Mouse (Mus musculus) forebrain, embryonic 10.5 days (tissue): ENCODE results near the gene Lrp2. TPM values are rescaled to one million over a fixed set of nuclear protein-coding genes. Genes with fewer than 3 reads are reported as not detected.
A peak's percentile ranks its signal among the peaks of the same experiment; 100 is the strongest.

Experiments
- DNase-seq: peaks from one replicate; pipeline ENCODE4 v3.0.0-alpha.2; 2017; ENCODE audit warnings: low spot score; ENCODE audit errors: extremely low spot score
- H3K27ac ChIP-seq: fragments of 300-500 bp; sonication (generic); 2 replicates; pipeline ENCODE4 v1.5.1; 2016; ENCODE audit warnings: mild to moderate bottlenecking
- H3K27me3 ChIP-seq: fragments of 300-500 bp; sonication (generic); 2 replicates; pipeline ENCODE4 v1.6.1; 2016; ENCODE audit warnings: mild to moderate bottlenecking; ENCODE audit not compliant: poor library complexity, severe bottlenecking
- H3K36me3 ChIP-seq: fragments of 300-500 bp; sonication (generic); replicated peaks from 2 replicates; pipeline ENCODE4 v1.6.1; 2016; ENCODE audit warnings: mild to moderate bottlenecking, moderate library complexity
- H3K4me1 ChIP-seq: fragments of 300-500 bp; sonication (generic); 2 replicates; pipeline ENCODE4 v1.6.1; 2016
- H3K4me3 ChIP-seq: fragments of 300-500 bp; sonication (generic); 2 replicates; pipeline ENCODE4 v1.5.1; 2016; ENCODE audit warnings: mild to moderate bottlenecking, moderate library complexity
- H3K9me3 ChIP-seq: fragments of 300-500 bp; sonication (generic); 2 replicates; pipeline ENCODE4 v1.6.1; 2016; ENCODE audit warnings: mild to moderate bottlenecking, moderate library complexity
- WGBS: fragments of 180-500 bp; shearing (Covaris S2); methylation state at CpG from one replicate; pipeline ENCODE4 v1.1.7; 2016; 5-methylcytosine and 5-hydroxymethylcytosine counted together
- polyA plus RNA-seq: library from polyadenylated mRNA; unstranded; fragments of >200 nt; fragmentation: Nextera tagmentation; extraction: Ambion mirVana; gene quantifications from 2 replicates; pipeline ENCODE4 v1.2.1, GENCODE M21; 2016

Gene Lrp2
- polyA plus RNA-seq, 1 experiment from 2014 or later = 3.3 TPM

- Histone ChIP-seq H3K27ac (no peak overlapping the region), H3K4me1 (no peaks in the 10 kb centered on the region), H3K36me3 (peaks cover 47% of the 10 kb centered on the region), H3K4me3 (no peak overlapping the region), H3K9me3 (no peaks in the 10 kb centered on the region), H3K27me3 (no peaks in the 10 kb centered on the region)
- WGBS = 90% methylated on average over 9 of the region's 9 CpGs
- DNase-seq = no peak
Observed at GRCm38 (mm10) chr2:69475177-69475576, 110.7 kb downstream of the Lrp2 start.

GRCm38 (mm10) chr2:69471837-69472236 lies 114.0 kb downstream of the Lrp2 start:
- Histone ChIP-seq H3K36me3 (peaks cover 28% of the 10 kb centered on the region), H3K27me3 (no peaks in the 10 kb centered on the region), H3K27ac (no peak overlapping the region), H3K4me3 (no peak overlapping the region), H3K9me3 (no peaks in the 10 kb centered on the region), H3K4me1 (no peaks in the 10 kb centered on the region)
- 92% methylated on average over 4 of the region's 4 CpGs for WGBS
- DNase-seq = no peak

DNA sequence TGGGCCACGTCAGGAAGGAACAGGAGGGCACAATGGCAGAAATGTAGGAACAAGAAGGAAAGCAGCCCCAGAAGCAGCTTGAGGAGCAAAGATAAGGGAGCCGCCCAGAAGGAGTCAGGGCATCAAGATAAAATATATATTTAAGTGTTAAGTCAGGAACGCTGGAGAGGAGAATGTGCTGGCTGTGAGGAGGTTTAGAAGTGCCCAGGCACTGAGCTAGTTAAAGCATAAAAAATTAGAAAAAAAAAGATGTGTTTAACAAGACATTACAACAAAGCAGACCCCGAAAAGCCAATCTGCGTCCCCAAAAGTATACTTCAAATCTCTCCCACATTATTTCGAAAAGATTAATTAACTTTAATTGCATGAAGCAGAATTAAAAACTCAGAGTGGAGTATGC lies 122.3 kb downstream of the Lrp2 start:
- 88% methylated on average over 6 of the region's 6 CpGs for WGBS
- H3K9me3 ChIP-seq = no peaks in the 10 kb centered on the region
- peaks cover 54% of the 10 kb centered on the region for H3K36me3 ChIP-seq
- DNase-seq = no peak
- H3K4me3 ChIP-seq = no peak overlapping the region
- no peak overlapping the region for H3K27ac ChIP-seq
- H3K27me3 ChIP-seq = no peaks in the 10 kb centered on the region
- H3K4me1 ChIP-seq = no peaks in the 10 kb centered on the region

DNA sequence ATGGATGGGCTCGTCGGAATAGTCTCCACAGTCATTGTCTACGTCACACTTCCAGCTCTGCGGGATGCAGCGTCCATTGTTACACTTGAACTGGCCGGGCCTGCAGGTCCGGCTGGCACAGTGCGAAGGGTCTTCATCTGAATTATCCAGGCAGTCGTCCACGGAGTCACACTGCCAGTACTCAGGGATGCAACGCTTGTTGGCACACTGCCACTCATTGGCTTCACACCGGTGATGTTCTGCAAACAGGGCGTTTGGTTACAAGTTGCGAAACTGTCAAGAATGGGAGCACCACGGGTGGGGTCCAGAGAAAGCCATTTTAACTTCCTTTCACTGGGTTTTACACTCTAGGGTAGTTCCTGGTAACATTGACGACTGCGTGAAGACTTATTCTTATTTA lies 126.4 kb downstream of the Lrp2 start:
- DNase-seq = no peak
- WGBS = 95% methylated on average over 17 of the region's 17 CpGs
- Histone ChIP-seq H3K4me1 (no peaks in the 10 kb centered on the region), H3K36me3 (peaks cover 59% of the 10 kb centered on the region), H3K27ac (no peak overlapping the region), H3K27me3 (no peaks in the 10 kb centered on the region), H3K9me3 (no peaks in the 10 kb centered on the region), H3K4me3 (no peak overlapping the region)

- Histone ChIP-seq H3K4me3 (no peak overlapping the region), H3K9me3 (no peaks in the 10 kb centered on the region), H3K27me3 (no peaks in the 10 kb centered on the region), H3K36me3 (peaks cover 38% of the 10 kb centered on the region), H3K27ac (no peak overlapping the region), H3K4me1 (no peaks in the 10 kb centered on the region)
- no peak for DNase-seq
- 94% methylated on average over 5 of the region's 5 CpGs for WGBS
Observed at GRCm38 (mm10) chr2:69451128-69451527, 134.7 kb downstream of the Lrp2 start.

GRCm38 (mm10) chr2:69448581-69448980 lies 137.3 kb downstream of the Lrp2 start:
- H3K27me3 ChIP-seq = no peaks in the 10 kb centered on the region
- H3K36me3 ChIP-seq = peaks cover 25% of the 10 kb centered on the region
- H3K4me1 ChIP-seq = no peaks in the 10 kb centered on the region
- DNase-seq = no peak
- no peak overlapping the region for H3K27ac ChIP-seq
- no peak overlapping the region for H3K4me3 ChIP-seq
- WGBS = 90% methylated on average over 4 of the region's 4 CpGs
- H3K9me3 ChIP-seq = no peaks in the 10 kb centered on the region

- 88% methylated on average over 4 of the region's 4 CpGs for WGBS
- Histone ChIP-seq H3K9me3 (no peaks in the 10 kb centered on the region), H3K36me3 (peaks cover 29% of the 10 kb centered on the region), H3K27me3 (no peaks in the 10 kb centered on the region), H3K4me1 (no peaks in the 10 kb centered on the region), H3K4me3 (no peak overlapping the region), H3K27ac (no peak overlapping the region)
- no peak for DNase-seq
Observed at GRCm38 (mm10) chr2:69445896-69446472, 139.9 kb downstream of the Lrp2 start.

DNA sequence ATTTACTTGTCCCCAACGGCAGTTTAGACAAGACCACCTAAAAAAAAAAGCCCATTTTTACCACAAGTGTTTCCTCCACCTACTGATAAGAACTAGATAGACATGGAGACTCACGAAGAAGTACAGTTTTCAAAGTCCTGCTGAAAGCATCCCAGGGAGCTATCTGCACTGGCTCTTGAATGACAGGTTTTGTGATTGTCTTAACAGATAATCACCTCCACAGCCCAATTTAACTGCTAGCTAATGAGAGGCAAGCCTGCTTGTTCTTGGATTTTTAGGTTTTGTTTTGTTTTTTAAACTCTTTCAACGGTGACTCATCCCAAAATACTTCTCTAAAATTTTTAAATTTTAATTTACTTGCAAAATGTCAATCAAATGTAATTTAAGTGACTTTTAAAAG lies 144.2 kb downstream of the Lrp2 start:
- H3K9me3 ChIP-seq = no peaks in the 10 kb centered on the region
- no peaks in the 10 kb centered on the region for H3K27me3 ChIP-seq
- peaks cover 42% of the 10 kb centered on the region for H3K36me3 ChIP-seq
- no peaks in the 10 kb centered on the region for H3K4me1 ChIP-seq
- no peak overlapping the region for H3K4me3 ChIP-seq
- no peak overlapping the region for H3K27ac ChIP-seq
- 77% methylated on average over 3 of the region's 3 CpGs for WGBS
- DNase-seq = no peak

DNA sequence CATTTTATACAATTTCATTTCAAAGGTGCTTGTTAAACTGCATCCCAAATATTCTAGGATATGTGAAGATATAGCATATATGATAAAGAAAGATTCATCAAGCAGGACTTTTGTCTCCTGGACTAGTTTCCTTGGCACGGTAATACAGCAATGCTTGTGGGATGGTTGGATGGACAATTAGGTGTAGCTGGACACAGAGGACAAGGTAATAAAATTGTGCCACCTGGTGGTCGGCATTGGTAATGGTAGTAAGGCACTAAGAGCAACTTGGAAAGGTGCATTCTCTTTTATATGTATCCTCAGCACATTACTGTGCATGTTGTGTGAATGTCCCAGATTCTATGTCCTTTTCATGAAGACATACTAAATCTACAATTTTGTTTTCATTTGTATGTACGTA lies 157.7 kb downstream of the Lrp2 start:
- 46% methylated on average over 3 of the region's 3 CpGs for WGBS
- H3K27me3 ChIP-seq = peaks cover 9% of the 10 kb centered on the region; the same call in 1 of the 2 replicates
- H3K4me1 ChIP-seq = no peaks in the 10 kb centered on the region
- DNase-seq = peak; percentile 58
- H3K4me3 ChIP-seq = no peak overlapping the region
- H3K36me3 ChIP-seq = peaks cover 31% of the 10 kb centered on the region
- no peak overlapping the region for H3K27ac ChIP-seq
- no peaks in the 10 kb centered on the region for H3K9me3 ChIP-seq

GRCm38 (mm10) chr2:69427141-69427540 lies 158.7 kb downstream of the Lrp2 start:
- no peak for DNase-seq
- Histone ChIP-seq H3K27me3 (peaks cover 18% of the 10 kb centered on the region), H3K36me3 (peaks cover 23% of the 10 kb centered on the region), H3K4me3 (no peak overlapping the region), H3K27ac (no peak overlapping the region), H3K9me3 (no peaks in the 10 kb centered on the region), H3K4me1 (no peaks in the 10 kb centered on the region)
- WGBS = 93% methylated on average over 10 of the region's 10 CpGs

- peaks cover 16% of the 10 kb centered on the region for H3K36me3 ChIP-seq
- peaks cover 29% of the 10 kb centered on the region for H3K27me3 ChIP-seq
- WGBS = 88% methylated on average over 1 of the region's 1 CpGs
- DNase-seq = no peak
- H3K27ac ChIP-seq = no peak overlapping the region
- no peaks in the 10 kb centered on the region for H3K4me1 ChIP-seq
- H3K4me3 ChIP-seq = no peak overlapping the region
- no peaks in the 10 kb centered on the region for H3K9me3 ChIP-seq
Observed at GRCm38 (mm10) chr2:69426081-69426480, 159.8 kb downstream of the Lrp2 start.

- DNase-seq = no peak
- Histone ChIP-seq H3K9me3 (0 out of 2 replicates have a peak, but pooled peaks cover 3% of the 10 kb centered on the region), H3K27me3 (peaks cover 41% of the 10 kb centered on the region), H3K4me1 (no peaks in the 10 kb centered on the region), H3K36me3 (peaks cover 11% of the 10 kb centered on the region), H3K27ac (no peak overlapping the region), H3K4me3 (no peak overlapping the region)
- WGBS = 79% methylated on average over 5 of the region's 5 CpGs
Observed at GRCm38 (mm10) chr2:69424829-69425228, 161.0 kb downstream of the Lrp2 start.

DNA sequence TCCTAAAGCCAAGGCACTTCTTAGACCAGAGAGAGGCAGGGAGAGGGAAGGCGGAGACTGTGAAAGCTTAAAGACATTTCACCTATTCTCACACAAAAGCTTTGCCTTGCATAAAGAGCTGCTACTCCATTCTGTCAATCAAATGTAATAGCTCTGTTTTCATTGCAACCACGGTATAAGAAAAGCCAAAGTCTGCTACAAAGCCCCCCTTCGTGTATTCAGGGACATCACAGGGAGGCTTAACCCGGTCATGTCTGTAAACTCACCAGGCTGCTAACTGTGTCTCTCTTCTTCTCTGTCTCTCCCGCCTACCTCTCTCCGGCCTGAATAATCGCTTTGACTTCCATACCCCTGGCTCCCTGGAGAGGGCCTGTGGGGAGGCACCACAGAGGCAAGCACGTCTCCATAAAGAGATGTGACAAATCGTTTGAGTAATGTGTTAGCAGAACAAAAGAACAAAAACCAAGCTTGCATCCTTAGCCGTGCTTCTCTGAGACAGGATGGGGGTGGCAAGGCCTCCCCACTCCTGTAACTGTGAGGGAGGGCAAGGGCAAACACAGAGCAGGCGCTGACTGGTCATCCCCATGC lies 167.5 kb downstream of the Lrp2 start:
- Histone ChIP-seq H3K4me1 (peaks cover 25% of the 10 kb centered on the region), H3K27ac (peak overlapping the region; percentile 60), H3K9me3 (0 out of 2 replicates have a peak, but pooled peaks cover 3% of the 10 kb centered on the region), H3K36me3 (no peaks in the 10 kb centered on the region), H3K27me3 (peaks cover 88% of the 10 kb centered on the region), H3K4me3 (peak overlapping the region; percentile 29)
- WGBS = 3% methylated on average over 11 of the region's 11 CpGs
- DNase-seq = peak; percentile 59
